Mouse (Mus musculus): Measurements from ENCODE around the gene Eci3. TPM values are rescaled to one million over a fixed set of nuclear protein-coding genes. Genes with fewer than 3 reads are reported as not detected.
"Not testable (repeated sequence)": the region's sequence is repeated elsewhere in the genome, so short reads cannot be mapped to it uniquely, and the experiment has no call there.

Eci3 gene
- total and polyA plus RNA-seq, 2 experiments from 2014 or later, result 0.39 TPM; not detected in 1

- no peaks in the 10 kb centered on the region for H3K9me3 ChIP-seq (ENCODE audit: low read length)
- no peak overlapping the region for H3K4me2 ChIP-seq (ENCODE audit: low read depth, low read length, poor library complexity, severe bottlenecking)
- WGBS, result 84% methylated on average over 4 of the region's 4 CpGs
- H3K9ac ChIP-seq (replicated peaks; ENCODE audit: low read length, poor library complexity, severe bottlenecking), result no peak overlapping the region
- no peaks in the 10 kb centered on the region for H3K36me3 ChIP-seq (ENCODE audit: insufficient read depth, low read length)
- DNase-seq (ENCODE audit: low spot score), result no peak
- H3K4me1 ChIP-seq (ENCODE audit: insufficient read depth, low read length), result no peaks in the 10 kb centered on the region
- no peak overlapping the region for H3K27ac ChIP-seq (ENCODE audit: low read depth, low read length)
- ATAC-seq (ENCODE audit: low FRiP score), result no peak
- H3K4me3 ChIP-seq (ENCODE audit: low read depth, low read length), result no peak overlapping the region
- no peaks in the 10 kb centered on the region for H3K27me3 ChIP-seq (ENCODE audit: insufficient read depth, low read length)
- TF ChIP-seq CTCF (IDR thresholded peaks at IDR 0.05), result no peak
Measured at GRCm38 (mm10) chr13:34956901-34957300, 6.7 kb downstream of the Eci3 start.

- DNase-seq (ENCODE audit: low spot score); H3K9me3 ChIP-seq (ENCODE audit: low read length): not testable (repeated sequence)
- WGBS, result 93% methylated on average over 2 of the region's 2 CpGs
Measured at GRCm38 (mm10) chr13:34951437-34951836, 12.2 kb downstream of the Eci3 start.

GRCm38 (mm10) chr13:34942370-34942769 lies 21.2 kb downstream of the Eci3 start:
- no peak for ATAC-seq (ENCODE audit: low FRiP score)
- no peaks in the 10 kb centered on the region for H3K9me3 ChIP-seq (ENCODE audit: low read length)
- no peaks in the 10 kb centered on the region for H3K4me1 ChIP-seq (ENCODE audit: insufficient read depth, low read length)
- no peak for TF ChIP-seq CTCF (IDR thresholded peaks at IDR 0.05)
- DNase-seq (ENCODE audit: low spot score), result no peak
- H3K4me2 ChIP-seq (ENCODE audit: low read depth, low read length, poor library complexity, severe bottlenecking), result no peak overlapping the region
- no peak overlapping the region for H3K9ac ChIP-seq (replicated peaks; ENCODE audit: low read length, poor library complexity, severe bottlenecking)
- no peak overlapping the region for H3K27ac ChIP-seq (ENCODE audit: low read depth, low read length)
- H3K36me3 ChIP-seq (ENCODE audit: insufficient read depth, low read length), result no peaks in the 10 kb centered on the region
- H3K4me3 ChIP-seq (ENCODE audit: low read depth, low read length), result no peak overlapping the region
- H3K27me3 ChIP-seq (ENCODE audit: insufficient read depth, low read length), result no peaks in the 10 kb centered on the region

More at GRCm38 (mm10) chr13:34951437-34951836, 12.2 kb downstream of the Eci3 start:
- H3K27ac ChIP-seq (ENCODE audit: low read depth, low read length); H3K4me1 ChIP-seq (ENCODE audit: insufficient read depth, low read length); H3K36me3 ChIP-seq (ENCODE audit: insufficient read depth, low read length); H3K4me3 ChIP-seq (ENCODE audit: low read depth, low read length); ATAC-seq (ENCODE audit: low FRiP score); H3K9ac ChIP-seq (replicated peaks; ENCODE audit: low read length, poor library complexity, severe bottlenecking); H3K27me3 ChIP-seq (ENCODE audit: insufficient read depth, low read length); H3K4me2 ChIP-seq (ENCODE audit: low read depth, low read length, poor library complexity, severe bottlenecking): not testable (repeated sequence)

- Histone ChIP-seq H3K4me1 (ENCODE audit: insufficient read depth, low read length) (no peaks in the 10 kb centered on the region), H3K9me3 (ENCODE audit: low read length) (no peaks in the 10 kb centered on the region), H3K9ac (replicated peaks; ENCODE audit: low read length, poor library complexity, severe bottlenecking) (no peak overlapping the region), H3K4me3 (ENCODE audit: low read depth, low read length) (no peak overlapping the region), H3K27me3 (ENCODE audit: insufficient read depth, low read length) (no peaks in the 10 kb centered on the region), H3K36me3 (ENCODE audit: insufficient read depth, low read length) (no peaks in the 10 kb centered on the region), H3K27ac (ENCODE audit: low read depth, low read length) (no peak overlapping the region), H3K4me2 (ENCODE audit: low read depth, low read length, poor library complexity, severe bottlenecking) (no peak overlapping the region)
- 73% methylated on average over 10 of the region's 10 CpGs for WGBS
- TF ChIP-seq CTCF (IDR thresholded peaks at IDR 0.05), result no peak
- DNase-seq (ENCODE audit: low spot score) (peak; percentile 25), ATAC-seq (ENCODE audit: low FRiP score) (no peak)
Measured at GRCm38 (mm10) chr13:34934931-34935644, 28.5 kb downstream of the Eci3 start.

- H3K4me2 ChIP-seq (ENCODE audit: low read depth, low read length, poor library complexity, severe bottlenecking), result no peak within 1 kb of the TSS
- no peaks in the 10 kb centered on the region for H3K9me3 ChIP-seq (ENCODE audit: low read length)
- no peaks in the 10 kb centered on the region for H3K36me3 ChIP-seq (ENCODE audit: insufficient read depth, low read length)
- WGBS, result 81% methylated on average over 4 of the region's 4 CpGs
- H3K4me3 ChIP-seq (ENCODE audit: low read depth, low read length), result no peak within 1 kb of the TSS
- no peak within 1 kb of the TSS for H3K27ac ChIP-seq (ENCODE audit: low read depth, low read length)
- no peaks in the 10 kb centered on the region for H3K27me3 ChIP-seq (ENCODE audit: insufficient read depth, low read length)
- H3K9ac ChIP-seq (replicated peaks; ENCODE audit: low read length, poor library complexity, severe bottlenecking), result no peak within 1 kb of the TSS
- TF ChIP-seq CTCF (IDR thresholded peaks at IDR 0.05), result no peak
- DNase-seq (ENCODE audit: low spot score), result no peak
- ATAC-seq (ENCODE audit: low FRiP score), result no peak
- no peaks in the 10 kb centered on the region for H3K4me1 ChIP-seq (ENCODE audit: insufficient read depth, low read length)
Measured at GRCm38 (mm10) chr13:34924210-34924609, 39.4 kb downstream of the Eci3 start, which contains the start of the genes Fam217a and 4933417A18Rik. Gene Fam217a, minus strand, starts transcription at chr13:34924310. Gene 4933417A18Rik, plus strand, starts transcription at chr13:34924409.

- no peaks in the 10 kb centered on the region for H3K4me1 ChIP-seq (ENCODE audit: insufficient read depth, low read length)
- WGBS, result 29% methylated on average over 35 of the region's 37 CpGs
- H3K4me3 ChIP-seq (ENCODE audit: low read depth, low read length), result peak overlapping the region; percentile 23; the same call in 1 of the 2 replicates
- no peaks in the 10 kb centered on the region for H3K9me3 ChIP-seq (ENCODE audit: low read length)
- no peak overlapping the region for H3K9ac ChIP-seq (replicated peaks; ENCODE audit: low read length, poor library complexity, severe bottlenecking)
- H3K36me3 ChIP-seq (ENCODE audit: insufficient read depth, low read length), result no peaks in the 10 kb centered on the region
- no peak overlapping the region for H3K27ac ChIP-seq (ENCODE audit: low read depth, low read length)
- ATAC-seq (ENCODE audit: low FRiP score) (peak; percentile 71), DNase-seq (ENCODE audit: low spot score) (peak; percentile 38)
- H3K4me2 ChIP-seq (ENCODE audit: low read depth, low read length, poor library complexity, severe bottlenecking), result peak overlapping the region; percentile 53
- no peaks in the 10 kb centered on the region for H3K27me3 ChIP-seq (ENCODE audit: insufficient read depth, low read length)
- TF ChIP-seq CTCF (IDR thresholded peaks at IDR 0.05), result no peak
Measured at GRCm38 (mm10) chr13:34916520-34917167, 47.0 kb downstream of the Eci3 start.
